Mouse (Mus musculus) embryonic facial prominence, embryonic 10.5 days (tissue): ENCODE measurements at regions not wholly inside any gene's neighbourhood (a gene's known extent, or its start where the extent isn't known, plus 50 kb on each side); places are given as distances from the start of the nearest gene placed in this dataset.

Experiments used
- DNase-seq: peaks from one replicate; pipeline ENCODE4 v3.0.0-alpha.2; 2017; ENCODE audit warnings: low spot score
- H3K27ac ChIP-seq: fragments of 300-500 bp; sonication (generic); replicated peaks from 2 replicates; pipeline ENCODE4 v1.5.1; 2016; ENCODE audit warnings: mild to moderate bottlenecking
- H3K27me3 ChIP-seq: fragments of 300-500 bp; sonication (generic); replicated peaks from 2 replicates; pipeline ENCODE4 v1.6.1; 2016; ENCODE audit warnings: low read depth, mild to moderate bottlenecking; ENCODE audit not compliant: poor library complexity, severe bottlenecking
- H3K36me3 ChIP-seq: fragments of 300-500 bp; sonication (generic); replicated peaks from 2 replicates; pipeline ENCODE4 v1.6.1; 2016; ENCODE audit warnings: mild to moderate bottlenecking, moderate library complexity
- H3K4me1 ChIP-seq: fragments of 300-500 bp; sonication (generic); 2 replicates; pipeline ENCODE4 v1.6.1; 2016
- H3K4me3 ChIP-seq: fragments of 300-500 bp; sonication (generic); 2 replicates; pipeline ENCODE4 v1.5.1; 2016; ENCODE audit warnings: mild to moderate bottlenecking, moderate library complexity
- H3K9me3 ChIP-seq: fragments of 300-500 bp; sonication (generic); 2 replicates; pipeline ENCODE4 v1.6.1; 2016; ENCODE audit warnings: mild to moderate bottlenecking
- WGBS: fragments of 180-500 bp; shearing (Covaris S2); methylation state at CpG from one replicate; pipeline ENCODE4 v1.1.7; 2016; 5-methylcytosine and 5-hydroxymethylcytosine counted together

GRCm38 (mm10) chr9:69705942-69706341 lies 54.8 kb downstream of the Foxb1 start:
- no peaks in the 10 kb centered on the region for H3K9me3 ChIP-seq
- WGBS, result 85% methylated on average over 8 of the region's 8 CpGs
- H3K27me3 ChIP-seq, result no peaks in the 10 kb centered on the region
- no peak for DNase-seq
- H3K36me3 ChIP-seq, result no peaks in the 10 kb centered on the region
- H3K27ac ChIP-seq, result no peak overlapping the region
- H3K4me1 ChIP-seq, result no peaks in the 10 kb centered on the region
- H3K4me3 ChIP-seq, result no peak overlapping the region

DNA sequence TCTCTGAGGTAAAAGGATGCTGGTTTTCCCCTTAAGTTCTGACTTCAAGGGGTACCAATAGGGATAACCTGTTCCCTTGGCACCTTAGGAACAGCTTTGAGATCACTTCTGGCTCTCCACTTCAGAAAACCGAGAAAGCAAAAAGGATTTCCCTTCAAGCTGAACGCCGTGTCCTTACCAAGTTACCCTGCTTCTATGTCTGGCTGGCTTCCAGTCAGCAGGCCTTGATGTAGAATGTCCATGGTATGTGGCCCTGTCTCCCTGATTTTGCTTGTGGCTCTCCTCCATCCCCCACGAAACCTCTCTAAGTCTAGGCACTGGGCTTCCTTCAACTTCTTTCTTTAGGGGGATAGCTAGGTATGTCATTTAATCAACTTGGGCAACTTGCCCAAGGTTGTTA lies 55.7 kb downstream of the Foxb1 start:
- H3K27me3 ChIP-seq, result no peaks in the 10 kb centered on the region

GRCm38 (mm10) chr9:69703731-69704130 lies 57.0 kb downstream of the Foxb1 start:
- H3K36me3 ChIP-seq, result no peaks in the 10 kb centered on the region
- WGBS, result 72% methylated on average over 7 of the region's 7 CpGs
- no peak overlapping the region for H3K4me3 ChIP-seq
- DNase-seq, result no peak
- H3K4me1 ChIP-seq, result no peaks in the 10 kb centered on the region
- H3K27me3 ChIP-seq, result no peaks in the 10 kb centered on the region
- no peak overlapping the region for H3K27ac ChIP-seq
- H3K9me3 ChIP-seq, result no peaks in the 10 kb centered on the region

More for the DNA sequence above, 55.7 kb downstream of the Foxb1 start:
- Histone ChIP-seq H3K9me3 (no peaks in the 10 kb centered on the region), H3K4me1 (no peaks in the 10 kb centered on the region), H3K4me3 (no peak overlapping the region), H3K36me3 (no peaks in the 10 kb centered on the region), H3K27ac (no peak overlapping the region)
- 88% methylated on average over 4 of the region's 4 CpGs for WGBS
- DNase-seq, result no peak

DNA sequence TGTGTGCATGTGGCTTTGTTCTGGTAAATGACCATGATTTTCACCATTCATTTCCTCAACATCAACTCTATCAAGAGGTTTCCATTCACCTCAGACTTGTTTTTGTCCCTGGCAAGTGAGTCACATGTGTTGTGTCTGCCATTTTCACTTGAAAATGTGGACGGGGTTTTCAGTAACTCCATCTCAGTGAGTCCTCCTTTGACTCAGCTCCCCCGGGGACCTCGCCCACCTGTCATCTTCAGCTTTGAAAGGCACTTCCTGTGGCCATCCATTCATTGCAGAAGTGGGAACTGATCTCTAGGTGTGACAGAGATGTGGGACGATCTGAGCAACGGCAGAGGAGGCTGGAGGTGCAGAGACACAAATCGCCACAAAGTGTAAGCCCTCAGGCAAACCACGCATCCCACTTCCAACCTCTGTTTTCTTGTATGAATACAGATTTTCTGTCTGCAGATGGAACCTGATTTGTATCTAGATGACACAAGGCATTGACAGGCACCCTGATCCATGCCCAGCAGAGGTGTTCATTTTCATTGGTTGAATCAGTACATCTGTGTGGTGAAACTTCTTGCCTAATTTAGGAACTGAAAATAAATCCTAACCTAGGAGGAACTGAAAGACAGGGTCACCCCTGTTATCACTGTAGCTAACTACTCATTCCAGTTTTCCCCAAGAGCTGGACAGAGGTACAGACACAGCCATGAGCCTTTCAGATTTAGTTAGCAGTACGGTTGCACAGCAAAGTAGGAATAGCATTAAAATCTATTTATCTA lies 58.4 kb downstream of the Foxb1 start:
- Histone ChIP-seq H3K27ac (no peak overlapping the region), H3K4me1 (no peaks in the 10 kb centered on the region), H3K27me3 (no peaks in the 10 kb centered on the region), H3K9me3 (no peaks in the 10 kb centered on the region), H3K36me3 (no peaks in the 10 kb centered on the region), H3K4me3 (no peak overlapping the region)
- DNase-seq, result no peak
- 84% methylated on average over 8 of the region's 8 CpGs for WGBS

DNA sequence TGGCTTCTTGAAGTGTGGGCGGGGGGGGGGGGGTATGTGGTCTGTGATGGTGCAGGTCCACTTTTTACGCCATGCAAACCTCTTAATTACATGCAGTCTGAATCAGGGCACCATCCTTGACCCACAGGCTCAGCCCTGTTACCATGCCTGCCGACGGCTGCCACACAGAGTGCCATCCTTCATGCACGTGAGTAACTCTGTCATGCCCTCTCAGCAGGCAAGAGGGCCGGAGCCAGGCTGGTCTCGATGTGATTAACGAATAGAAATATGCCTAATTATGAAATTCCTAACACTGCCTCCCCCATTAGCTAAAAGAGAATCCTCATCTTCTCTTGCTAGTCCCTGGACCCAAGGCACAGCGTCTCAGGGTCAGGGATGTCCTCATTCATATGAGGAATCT lies 60.0 kb downstream of the Foxb1 start:
- no peak overlapping the region for H3K4me3 ChIP-seq
- H3K36me3 ChIP-seq, result no peaks in the 10 kb centered on the region
- WGBS, result 86% methylated on average over 9 of the region's 9 CpGs

GRCm38 (mm10) chr9:69691756-69692155 lies 69.0 kb downstream of the Foxb1 start:
- peaks cover 5% of the 10 kb centered on the region; the same call in 1 of the 2 replicates for H3K4me1 ChIP-seq
- H3K27me3 ChIP-seq, result peaks cover 21% of the 10 kb centered on the region; the same call in 1 of the 2 replicates
- no peak overlapping the region for H3K27ac ChIP-seq
- no peak overlapping the region for H3K4me3 ChIP-seq
- H3K9me3 ChIP-seq, result no peaks in the 10 kb centered on the region
- H3K36me3 ChIP-seq, result no peaks in the 10 kb centered on the region
- no peak for DNase-seq
- 87% methylated on average over 3 of the region's 3 CpGs for WGBS

More for the DNA sequence above, 60.0 kb downstream of the Foxb1 start:
- H3K27me3 ChIP-seq, result no peaks in the 10 kb centered on the region
- no peak overlapping the region for H3K27ac ChIP-seq
- DNase-seq, result no peak
- H3K9me3 ChIP-seq, result no peaks in the 10 kb centered on the region
- H3K4me1 ChIP-seq, result no peaks in the 10 kb centered on the region

DNA sequence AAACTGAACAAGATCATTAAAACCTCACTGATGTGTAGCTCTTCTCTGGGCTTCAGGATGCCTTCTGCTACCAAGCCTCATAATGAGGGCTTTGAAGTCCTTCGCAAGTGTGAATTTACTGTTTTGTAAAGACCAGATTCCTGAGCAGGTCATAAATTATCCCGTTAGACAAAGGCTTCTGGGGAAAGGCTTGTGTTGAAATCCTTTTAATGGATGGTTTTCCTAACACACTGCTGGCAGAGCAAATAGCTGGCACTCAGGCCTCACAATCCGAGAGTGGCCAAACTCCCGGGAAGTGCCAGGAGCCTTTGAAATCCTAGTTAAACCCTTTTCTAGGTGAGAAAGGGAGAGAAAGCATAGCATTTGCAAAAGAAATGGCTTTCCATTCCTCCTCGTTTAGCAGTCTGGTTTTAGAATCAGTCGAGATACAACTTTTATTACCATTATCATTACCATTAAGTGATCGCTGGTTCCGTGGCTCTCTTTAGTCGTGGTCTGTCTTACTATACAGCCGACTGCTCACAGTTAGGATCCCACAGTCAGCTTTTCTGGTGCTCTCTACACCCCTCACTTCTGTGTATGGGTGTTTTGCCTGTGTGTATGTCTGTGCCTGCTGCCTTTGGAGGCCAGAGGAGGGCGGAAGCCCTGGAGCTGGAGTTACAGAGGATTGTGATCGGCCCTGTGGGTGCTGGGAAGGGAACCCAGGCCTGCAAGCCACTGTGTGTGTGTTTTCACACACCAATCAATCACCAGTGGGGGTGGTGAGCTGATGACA lies 73.2 kb downstream of the Foxb1 start:
- no peaks in the 10 kb centered on the region for H3K9me3 ChIP-seq
- no peak overlapping the region for H3K27ac ChIP-seq
- 52% methylated on average over 12 of the region's 12 CpGs for WGBS
- H3K4me1 ChIP-seq, result peaks cover 5% of the 10 kb centered on the region; the same call in 1 of the 2 replicates
- DNase-seq, result no peak
- peaks cover 32% of the 10 kb centered on the region; the same call in 1 of the 2 replicates for H3K27me3 ChIP-seq
- no peaks in the 10 kb centered on the region for H3K36me3 ChIP-seq
- no peak overlapping the region for H3K4me3 ChIP-seq

DNA sequence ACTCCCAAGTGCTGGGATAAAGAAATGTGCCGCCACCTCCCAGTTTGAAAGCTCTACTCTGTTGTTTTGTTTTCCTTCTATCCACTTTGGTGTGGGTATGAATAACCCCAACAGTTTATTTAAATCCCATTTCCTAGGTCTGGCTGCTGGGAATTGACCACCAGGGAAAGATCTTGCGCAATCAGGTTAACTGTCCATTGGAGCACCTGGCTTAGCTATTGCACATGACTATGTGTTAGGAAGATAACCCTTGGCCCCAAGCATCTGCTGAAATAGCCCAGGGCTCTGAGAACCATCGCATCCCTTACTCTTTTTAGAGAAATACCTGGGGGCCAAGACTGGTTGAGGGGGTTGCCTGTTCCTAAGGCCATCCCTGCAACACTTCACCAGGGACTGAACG lies 74.0 kb downstream of the Foxb1 start:
- no peak for DNase-seq
- Histone ChIP-seq H3K4me3 (no peak overlapping the region), H3K36me3 (no peaks in the 10 kb centered on the region), H3K4me1 (peaks cover 13% of the 10 kb centered on the region), H3K9me3 (no peaks in the 10 kb centered on the region), H3K27me3 (peaks cover 32% of the 10 kb centered on the region; the same call in 1 of the 2 replicates), H3K27ac (no peak overlapping the region)
- 77% methylated on average over 4 of the region's 4 CpGs for WGBS

DNA sequence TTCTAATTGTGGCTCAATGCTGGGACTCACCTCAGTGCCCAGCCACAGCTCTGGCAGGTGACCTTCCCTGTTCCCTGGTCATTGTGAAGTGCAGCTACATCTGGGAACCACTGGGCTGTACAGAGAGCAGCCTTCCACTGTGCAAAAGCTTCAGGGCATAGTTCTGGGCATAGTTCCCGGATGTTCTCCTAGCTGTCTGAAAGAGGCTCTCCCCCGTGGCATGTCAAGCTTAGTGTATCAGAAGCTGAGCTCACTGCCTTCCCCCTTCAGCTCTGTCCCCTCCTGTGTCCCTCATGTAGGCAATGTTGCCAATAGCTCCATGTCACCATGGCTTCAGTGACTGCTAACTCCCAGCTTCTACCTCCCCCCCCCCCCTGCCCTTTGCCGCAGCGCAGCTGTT lies 75.1 kb downstream of the Foxb1 start:
- H3K4me1 ChIP-seq, result peaks cover 21% of the 10 kb centered on the region
- H3K9me3 ChIP-seq, result no peaks in the 10 kb centered on the region
- no peak overlapping the region for H3K27ac ChIP-seq
- no peaks in the 10 kb centered on the region for H3K36me3 ChIP-seq
- 59% methylated on average over 4 of the region's 4 CpGs for WGBS
- peaks cover 32% of the 10 kb centered on the region; the same call in 1 of the 2 replicates for H3K27me3 ChIP-seq
- H3K4me3 ChIP-seq, result no peak overlapping the region
- no peak for DNase-seq

GRCm38 (mm10) chr9:69681372-69682213 lies 79.1 kb downstream of the Foxb1 start:
- Histone ChIP-seq H3K27me3 (peaks cover 14% of the 10 kb centered on the region; the same call in 1 of the 2 replicates), H3K36me3 (no peaks in the 10 kb centered on the region), H3K4me3 (no peak overlapping the region), H3K27ac (no peak overlapping the region; the same call in 1 of the 2 replicates), H3K4me1 (peaks cover 16% of the 10 kb centered on the region), H3K9me3 (no peaks in the 10 kb centered on the region)
- 16% methylated on average over 9 of the region's 9 CpGs for WGBS
- peak; percentile 48 for DNase-seq

DNA sequence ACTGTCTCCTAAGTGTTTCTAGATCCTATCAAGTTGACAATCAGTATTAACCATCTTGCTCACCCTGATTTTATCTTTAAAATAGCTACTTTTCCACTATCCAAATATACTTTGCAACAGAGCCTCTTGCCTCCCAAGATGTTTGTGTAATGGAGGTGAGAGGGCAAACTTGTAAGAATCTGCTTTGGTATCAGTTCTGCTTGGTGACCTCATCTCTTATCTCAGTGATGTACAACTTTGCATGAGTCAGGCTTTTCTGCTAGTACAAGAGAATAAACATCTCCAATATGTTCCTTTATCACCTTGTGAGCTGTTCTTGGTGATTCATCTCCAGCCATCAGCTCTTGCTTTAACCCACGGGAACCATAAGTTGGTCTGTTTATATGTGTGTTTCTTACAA lies 82.1 kb downstream of the Foxb1 start:
- peaks cover 20% of the 10 kb centered on the region for H3K4me1 ChIP-seq
- no peaks in the 10 kb centered on the region for H3K9me3 ChIP-seq
- H3K4me3 ChIP-seq, result no peak overlapping the region
- H3K27me3 ChIP-seq, result peaks cover 9% of the 10 kb centered on the region; the same call in 1 of the 2 replicates
- DNase-seq, result no peak
- 86% methylated on average over 1 of the region's 1 CpGs for WGBS
- H3K27ac ChIP-seq, result no peak overlapping the region
- no peaks in the 10 kb centered on the region for H3K36me3 ChIP-seq

DNA sequence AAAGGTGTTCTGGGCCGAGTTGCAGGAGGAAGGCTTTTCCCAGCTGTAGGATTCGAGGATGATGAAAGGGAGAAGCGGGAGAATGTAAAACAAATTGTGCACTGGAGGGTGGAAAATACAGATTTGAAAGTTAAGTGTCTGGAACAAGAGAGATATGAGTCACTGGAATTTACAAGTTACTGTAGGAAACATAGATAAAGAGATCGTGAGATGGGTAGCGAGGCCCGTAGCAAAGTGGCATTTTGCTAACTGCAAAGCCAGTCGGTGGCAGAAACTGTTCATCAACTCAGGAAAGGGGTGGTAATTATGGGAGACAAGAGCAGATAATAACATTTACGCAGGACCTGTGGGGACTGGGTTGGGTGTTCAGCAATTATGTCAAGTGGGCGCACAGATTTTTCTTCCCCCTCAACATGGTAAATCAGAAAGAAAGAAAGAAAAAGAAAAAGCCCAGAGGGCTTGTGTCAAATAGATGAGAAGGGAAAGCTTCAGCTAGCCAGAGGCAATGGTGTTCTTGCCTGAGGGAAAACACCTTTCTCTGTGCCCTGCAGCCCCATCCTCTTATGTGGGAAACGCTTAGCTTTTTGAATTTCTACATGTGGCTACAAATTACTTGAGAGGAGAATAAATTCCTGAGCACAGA lies 87.2 kb downstream of the Foxb1 start:
- Histone ChIP-seq H3K4me3 (no peak overlapping the region), H3K36me3 (no peaks in the 10 kb centered on the region), H3K27ac (no peak overlapping the region), H3K4me1 (peaks cover 33% of the 10 kb centered on the region), H3K9me3 (no peaks in the 10 kb centered on the region), H3K27me3 (peaks cover 59% of the 10 kb centered on the region)
- 73% methylated on average over 10 of the region's 10 CpGs for WGBS
- DNase-seq, result no peak
